ENCODE assay signal across 10 mouse cellular contexts in genomic region chr10:82908526-82908925, GRCm38 (mm10). TPM values are rescaled to one million over a fixed set of nuclear protein-coding genes. Genes with fewer than 3 reads are reported as not detected.
DNase-seq lines count a peak whose midpoint lies in the region; ATAC-seq and TF ChIP-seq lines count a peak whose summit lies in the region.
"Had no signal": no experiment of that assay in that cellular context is flagged by ENCODE, and none has a peak within 500 bp of the region (broad histone marks: within the 10 kb centered on the region; RNA-seq: fewer than 3 reads in every experiment).

No protein-coding gene starts in this region.

- TF ChIP-seq POLR2A in CH12.LX (IDR thresholded peaks at IDR 0.05; ENCODE audit: low read depth, low read length), result no peak

- TF ChIP-seq RAD21 in CH12.LX (IDR thresholded peaks at IDR 0.05; ENCODE audit: low read depth, low read length), result no peak

- H3K9ac ChIP-seq in embryonic facial prominence, embryonic 13.5 days, result no peak overlapping the region
- H3K9ac ChIP-seq in heart, embryonic 14.5 days (ENCODE audit: low read length), result no peak overlapping the region
- H3K9ac ChIP-seq in CH12.LX (ENCODE audit: insufficient read depth, low read depth), result no peak overlapping the region
- no peak overlapping the region for H3K9ac ChIP-seq in limb, embryonic 15.5 days
- H3K9ac ChIP-seq in midbrain, postnatal 0 days (replicated peaks; ENCODE audit: low read length, poor library complexity, severe bottlenecking), result no peak overlapping the region
- H3K9ac ChIP-seq: heart, embryonic 15.5 days; hindbrain, embryonic 15.5 days had no signal

- no peak for TF ChIP-seq CTCF in CH12.LX (conservative IDR thresholded peaks at IDR 0.05 in 1 of 2, IDR thresholded peaks at IDR 0.05 in 1 of 2; ENCODE audit: low read depth in 2 of 2, low read length in 2 of 2)
- no peak for TF ChIP-seq CTCF in midbrain, postnatal 0 days (IDR thresholded peaks at IDR 0.05)

- no peak for DNase-seq in embryonic facial prominence, embryonic 10.5 days (ENCODE audit: low spot score)
- DNase-seq in heart, adult 11 months, result no peak
- DNase-seq in CH12.LX (ENCODE audit: extremely low read depth), result no peak
- no peak for DNase-seq in midbrain, postnatal 0 days (ENCODE audit: low spot score)

- no peaks in the 10 kb centered on the region for H3K36me3 ChIP-seq in embryonic facial prominence, embryonic 13.5 days
- no peaks in the 10 kb centered on the region for H3K36me3 ChIP-seq in embryonic facial prominence, embryonic 10.5 days (replicated peaks)
- H3K36me3 ChIP-seq in heart, embryonic 14.5 days (ENCODE audit: control insufficient read depth, insufficient read depth, low read length), result no peaks in the 10 kb centered on the region
- H3K36me3 ChIP-seq in CH12.LX (replicated peaks in 1 of 2; ENCODE audit: control insufficient read depth in 1 of 2, insufficient read depth in 1 of 2, low read length in 1 of 2), result no peaks in the 10 kb centered on the region
- H3K36me3 ChIP-seq in limb, embryonic 15.5 days, result no peaks in the 10 kb centered on the region
- no peaks in the 10 kb centered on the region for H3K36me3 ChIP-seq in midbrain, postnatal 0 days (ENCODE audit: insufficient read depth, low read length)
- H3K36me3 ChIP-seq: heart, embryonic 15.5 days; hindbrain, embryonic 15.5 days had no signal

- H3K79me2 ChIP-seq in CH12.LX (replicated peaks; ENCODE audit: control insufficient read depth, extremely low read depth, insufficient read depth, poor library complexity, severe bottlenecking), result no peaks in the 10 kb centered on the region

- peak overlapping the region; percentile 41; the same call in 1 of the 2 replicates for H3K4me2 ChIP-seq in embryonic facial prominence, embryonic 13.5 days
- H3K4me2 ChIP-seq in heart, embryonic 14.5 days (ENCODE audit: low read length), result peak overlapping the region; percentile 45; the same call in 1 of the 2 replicates
- peak overlapping the region; percentile 91 for H3K4me2 ChIP-seq in CH12.LX (ENCODE audit: insufficient read depth, low read depth, poor library complexity, severe bottlenecking)
- H3K4me2 ChIP-seq in limb, embryonic 15.5 days, result 0 out of 2 replicates have a peak overlapping the region, but pooled peaks have one; percentile 4
- H3K4me2 ChIP-seq in midbrain, postnatal 0 days (ENCODE audit: low read depth, low read length, poor library complexity, severe bottlenecking), result no peak overlapping the region
- H3K4me2 ChIP-seq: hindbrain, embryonic 15.5 days had no signal

- H3K4me3 ChIP-seq in embryonic facial prominence, embryonic 13.5 days, result no peak overlapping the region
- no peak overlapping the region for H3K4me3 ChIP-seq in embryonic facial prominence, embryonic 10.5 days
- no peak overlapping the region for H3K4me3 ChIP-seq in heart, embryonic 14.5 days (ENCODE audit: control insufficient read depth in 1 of 2, insufficient read depth in 1 of 2, low read depth in 1 of 2, low read length in 2 of 2)
- H3K4me3 ChIP-seq in CH12.LX (replicated peaks in 1 of 3; ENCODE audit: low read depth in 2 of 3, low read length in 2 of 3, poor library complexity in 1 of 3), result no peak overlapping the region
- H3K4me3 ChIP-seq in limb, embryonic 15.5 days, result no peak overlapping the region
- H3K4me3 ChIP-seq in midbrain, postnatal 0 days (ENCODE audit: low read depth, low read length), result no peak overlapping the region
- H3K4me3 ChIP-seq: hindbrain, embryonic 15.5 days had no signal

- ATAC-seq in embryonic facial prominence, embryonic 13.5 days (ENCODE audit: insufficient number of reproducible peaks, insufficient read depth, low FRiP score, low TSS enrichment, low read depth), result no peak
- no peak for ATAC-seq in heart, embryonic 14.5 days (ENCODE audit: insufficient number of reproducible peaks, insufficient read depth, low FRiP score, low read depth)
- no peak for ATAC-seq in limb, embryonic 15.5 days (ENCODE audit: insufficient number of reproducible peaks, low FRiP score, low TSS enrichment, low read depth)
- ATAC-seq in midbrain, postnatal 0 days (ENCODE audit: low FRiP score), result no peak
- ATAC-seq: intestine, embryonic 16.5 days had no signal

- TF ChIP-seq EP300 in CH12.LX (IDR thresholded peaks at IDR 0.05; ENCODE audit: low read length), result no peak

- no peaks in the 10 kb centered on the region for H3K9me3 ChIP-seq in embryonic facial prominence, embryonic 13.5 days
- H3K9me3 ChIP-seq in embryonic facial prominence, embryonic 10.5 days, result no peaks in the 10 kb centered on the region
- H3K9me3 ChIP-seq in heart, embryonic 14.5 days (ENCODE audit: control insufficient read depth, low read length), result no peaks in the 10 kb centered on the region
- no peaks in the 10 kb centered on the region for H3K9me3 ChIP-seq in CH12.LX (replicated peaks; ENCODE audit: low read length)
- no peaks in the 10 kb centered on the region for H3K9me3 ChIP-seq in limb, embryonic 15.5 days
- H3K9me3 ChIP-seq in midbrain, postnatal 0 days (ENCODE audit: low read length), result no peaks in the 10 kb centered on the region
- H3K9me3 ChIP-seq: heart, embryonic 15.5 days; hindbrain, embryonic 15.5 days had no signal

- H3K4me1 ChIP-seq in embryonic facial prominence, embryonic 13.5 days, result peaks cover 6% of the 10 kb centered on the region
- H3K4me1 ChIP-seq in embryonic facial prominence, embryonic 10.5 days, result peaks cover 8% of the 10 kb centered on the region
- 0 out of 4 replicates have a peak, but pooled peaks cover 0 to 4% of the 10 kb centered on the region in 2 experiments for H3K4me1 ChIP-seq in heart, embryonic 14.5 days (ENCODE audit: control insufficient read depth in 2 of 2, insufficient read depth in 2 of 2, low read length in 2 of 2)
- peaks cover 3 to 6% of the 10 kb centered on the region in 2 experiments for H3K4me1 ChIP-seq in CH12.LX (ENCODE audit: control insufficient read depth in 1 of 2, insufficient read depth in 2 of 2)
- peaks cover 14% of the 10 kb centered on the region for H3K4me1 ChIP-seq in limb, embryonic 15.5 days
- H3K4me1 ChIP-seq in midbrain, postnatal 0 days (ENCODE audit: insufficient read depth, low read length), result no peaks in the 10 kb centered on the region

- WGBS in embryonic facial prominence, embryonic 13.5 days, result 56% methylated on average over 7 of the region's 7 CpGs
- WGBS in embryonic facial prominence, embryonic 10.5 days, result 88% methylated on average over 7 of the region's 7 CpGs
- WGBS in heart, embryonic 14.5 days, result 56% methylated on average over 7 of the region's 7 CpGs
- 58% methylated on average over 7 of the region's 7 CpGs for WGBS in limb, embryonic 15.5 days
- 88% methylated on average over 7 of the region's 7 CpGs for WGBS in midbrain, postnatal 0 days

- dilution Hi-C loops in CH12.LX (cut with MboI; ENCODE audit: extremely low pct_ligation_motif_present, extremely low pct_unique_long_range_greater_than_20kb, low sequenced_read_pairs), result no loop called here

- peaks cover 22% of the 10 kb centered on the region for H3K27me3 ChIP-seq in embryonic facial prominence, embryonic 13.5 days
- H3K27me3 ChIP-seq in embryonic facial prominence, embryonic 10.5 days (replicated peaks; ENCODE audit: low read depth, poor library complexity, severe bottlenecking), result no peaks in the 10 kb centered on the region
- H3K27me3 ChIP-seq in heart, embryonic 14.5 days (ENCODE audit: control insufficient read depth, insufficient read depth, low read length), result no peaks in the 10 kb centered on the region; the same call in 1 of the 2 replicates
- no peaks in the 10 kb centered on the region for H3K27me3 ChIP-seq in CH12.LX (replicated peaks)
- H3K27me3 ChIP-seq in limb, embryonic 15.5 days, result peaks cover 22% of the 10 kb centered on the region; the same call in 1 of the 2 replicates
- H3K27me3 ChIP-seq in midbrain, postnatal 0 days (ENCODE audit: insufficient read depth, low read length), result no peaks in the 10 kb centered on the region
- H3K27me3 ChIP-seq: heart, embryonic 15.5 days; hindbrain, embryonic 15.5 days had no signal

- in situ Hi-C loops in CH12.LX (cut with MboI; ENCODE audit: low pct_ligation_motif_present, low pct_unique_long_range_greater_than_20kb, low sequenced_read_pairs), result loop anchor here (10.0 to 25.0 kb wide), 2 partner anchors 404 to 596 kb away; no protein-coding TSS in a partner anchor

- no peak overlapping the region for H3K27ac ChIP-seq in embryonic facial prominence, embryonic 13.5 days
- no peak overlapping the region for H3K27ac ChIP-seq in embryonic facial prominence, embryonic 10.5 days (replicated peaks)
- H3K27ac ChIP-seq in heart, embryonic 14.5 days (replicated peaks in 1 of 2; ENCODE audit: control insufficient read depth in 1 of 2, insufficient read depth in 1 of 2, low read depth in 2 of 2, low read length in 2 of 2), result no peak overlapping the region
- no peak overlapping the region for H3K27ac ChIP-seq in CH12.LX (ENCODE audit: insufficient read depth, low read depth)
- no peak overlapping the region for H3K27ac ChIP-seq in limb, embryonic 15.5 days
- no peak overlapping the region for H3K27ac ChIP-seq in midbrain, postnatal 0 days (ENCODE audit: low read depth, low read length)
- H3K27ac ChIP-seq: heart, embryonic 15.5 days; hindbrain, embryonic 15.5 days had no signal

TF ChIP-seq in CH12.LX, 34 proteins besides CTCF, POLR2A, EP300 and RAD21 (continues in another document):
- TF ChIP-seq NRF1 (IDR thresholded peaks at IDR 0.05; ENCODE audit: low read depth, low read length), result no peak
- no peak for TF ChIP-seq SMC3 (IDR thresholded peaks at IDR 0.05; ENCODE audit: low read depth, low read length)
- TF ChIP-seq SIN3A (IDR thresholded peaks at IDR 0.05; ENCODE audit: low read length), result no peak
- TF ChIP-seq IRF4 (IDR thresholded peaks at IDR 0.05; ENCODE audit: low read depth, low read length), result no peak
- TF ChIP-seq JUN (IDR thresholded peaks at IDR 0.05; ENCODE audit: insufficient read depth, low read depth, low read length), result no peak
- no peak for TF ChIP-seq USF1 (IDR thresholded peaks at IDR 0.05; ENCODE audit: low read depth, low read length)
- TF ChIP-seq GABPA (IDR thresholded peaks at IDR 0.05; ENCODE audit: insufficient replicate concordance, low read depth, low read length), result no peak
- TF ChIP-seq MEF2A (IDR thresholded peaks at IDR 0.05; ENCODE audit: borderline replicate concordance, low read depth, low read length), result no peak
- TF ChIP-seq ZNF384 (IDR thresholded peaks at IDR 0.05; ENCODE audit: low read depth, low read length), result no peak
- no peak for TF ChIP-seq PAX5 (IDR thresholded peaks at IDR 0.05; ENCODE audit: low read length)

RNA-seq across cellular contexts. Expression of gene Eid3, which starts 42.1 kb away (rescaled TPM):
- 0.33 and 0.67 TPM in 2 replicates for polyA plus RNA-seq in embryonic facial prominence, embryonic 13.5 days (2015; fragmentation: Nextera tagmentation; extraction: Ambion mirVana)
- 0.52 and 0.57 TPM in 2 replicates for polyA plus RNA-seq in embryonic facial prominence, embryonic 10.5 days (2016; fragmentation: Nextera tagmentation; extraction: Ambion mirVana)
- polyA plus RNA-seq in heart, embryonic 14.5 days (2014; fragmentation: Nextera tagmentation; extraction: Ambion mirVana), result 0.20 and 0.35 TPM in 2 replicates
- total RNA-seq in CH12.LX (2012; rRNA removed), result 1.5 and 1.6 TPM in 2 replicates
- 1.4 and 1.7 TPM in 2 replicates for total RNA-seq in CH12.LX (2014; rRNA removed)
- polyA plus RNA-seq in CH12.LX (2012; ENCODE audit: insufficient read length, low read depth), result 3.5 and 4.0 TPM in 2 replicates
- 0.12 TPM in 1 of 2 replicates, not detected in the other for polyA plus RNA-seq in limb, embryonic 15.5 days (2015; fragmentation: Nextera tagmentation; extraction: Ambion mirVana)
- total RNA-seq in midbrain, postnatal 0 days (2014; rRNA removed), result 1.9 and 2.0 TPM in 2 replicates
- polyA plus RNA-seq in midbrain, postnatal 0 days (2015; fragmentation: Nextera tagmentation; extraction: Ambion mirVana), result 0.17 and 0.23 TPM in 2 replicates
